Mouse (Mus musculus) liver, embryonic 16.5 days (tissue): ENCODE measurements around the gene Dcst2. TPM values are rescaled to one million over a fixed set of nuclear protein-coding genes. Genes with fewer than 3 reads are reported as not detected.

Source experiments
- ATAC-seq: fragments of 200-750 bp; cut with Nextera tagmentation; 2 replicates; pipeline ENCODE4 v1.8.0; 2017; ENCODE audit warnings: low read depth, mild to moderate bottlenecking, moderate number of reproducible peaks, moderate library complexity
- H3K27ac ChIP-seq: fragments of 300-500 bp; sonication (generic); 2 replicates; pipeline ENCODE4 v1.5.1; 2014; ENCODE audit warnings: mild to moderate bottlenecking, low read length
- H3K27me3 ChIP-seq: fragments of 300-500 bp; sonication (generic); 2 replicates; pipeline ENCODE4 v1.6.1; 2014; ENCODE audit warnings: low read depth, low read length, mixed read lengths; ENCODE audit not compliant: control insufficient read depth, insufficient read depth
- H3K36me3 ChIP-seq: fragments of 300-500 bp; sonication (generic); 2 replicates; pipeline ENCODE4 v1.6.1; 2014; ENCODE audit warnings: mild to moderate bottlenecking; ENCODE audit not compliant: control insufficient read depth, insufficient read depth
- H3K4me1 ChIP-seq: fragments of 300-500 bp; sonication (generic); 2 replicates; pipeline ENCODE4 v1.6.1; 2014; ENCODE audit warnings: low read depth, low read length, mixed read lengths; ENCODE audit not compliant: control insufficient read depth
- H3K4me2 ChIP-seq: fragments of 300-500 bp; sonication (generic); 2 replicates; pipeline ENCODE4 v1.6.1; 2014; ENCODE audit warnings: low read depth, low read length, mixed read lengths
- H3K4me3 ChIP-seq: fragments of 300-500 bp; sonication (generic); 2 replicates; pipeline ENCODE4 v1.5.1; 2014; ENCODE audit warnings: low read depth, mild to moderate bottlenecking, low read length
- H3K9ac ChIP-seq: fragments of 300-500 bp; sonication (generic); 2 replicates; pipeline ENCODE4 v1.6.1; 2014; ENCODE audit warnings: low read depth, low read length
- H3K9me3 ChIP-seq: fragments of 300-500 bp; sonication (generic); replicated peaks from 2 replicates; pipeline ENCODE4 v1.6.1; 2016; ENCODE audit warnings: low read length; ENCODE audit not compliant: control insufficient read depth
- WGBS: fragments of 180-500 bp; shearing (Covaris S2); extraction: QIAGEN DNeasy Blood & Tissue Kit; methylation state at CpG from one replicate; pipeline ENCODE4 v1.1.7; 2014; ENCODE audit not compliant: insufficient replicate concordance; 5-methylcytosine and 5-hydroxymethylcytosine counted together
- polyA plus RNA-seq: library from polyadenylated mRNA; unstranded; fragments of >200 nt; fragmentation: Nextera tagmentation; extraction: Ambion mirVana; gene quantifications from 2 replicates; pipeline ENCODE4 v1.2.1, GENCODE M21; 2015

Dcst2 gene
- polyA plus RNA-seq, 1 experiment from 2014 or later, result 0.05 TPM

DNA sequence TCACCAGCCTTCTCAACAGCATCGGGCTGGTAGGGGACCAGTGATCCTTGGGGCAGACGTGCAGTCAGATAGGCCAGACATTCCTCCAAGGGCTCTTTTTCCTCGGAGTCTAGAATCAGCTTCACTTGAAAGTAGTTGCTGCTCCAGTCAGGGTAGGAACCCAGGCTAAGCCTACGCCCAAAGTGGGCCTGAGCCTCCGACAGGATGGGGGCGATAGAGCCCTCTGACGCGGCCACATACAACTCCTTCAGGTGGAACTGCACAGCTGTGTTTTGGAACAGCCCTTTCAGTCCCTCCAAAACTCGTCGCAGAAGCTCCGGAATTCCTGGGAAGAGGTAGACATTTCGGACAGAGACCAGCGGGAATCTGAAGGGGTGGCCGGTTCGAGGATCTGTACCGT is 46.7 kb downstream of the Dcst2 start:
- WGBS, result 71% methylated on average over 16 of the region's 16 CpGs
- Histone ChIP-seq H3K36me3 (peaks cover 11% of the 10 kb centered on the region; the same call in 1 of the 2 replicates), H3K4me2 (no peak overlapping the region), H3K9ac (no peak overlapping the region), H3K4me3 (no peak overlapping the region), H3K27ac (no peak overlapping the region), H3K27me3 (no peaks in the 10 kb centered on the region), H3K9me3 (no peaks in the 10 kb centered on the region), H3K4me1 (peaks cover 7% of the 10 kb centered on the region)
- ATAC-seq, result no peak

DNA sequence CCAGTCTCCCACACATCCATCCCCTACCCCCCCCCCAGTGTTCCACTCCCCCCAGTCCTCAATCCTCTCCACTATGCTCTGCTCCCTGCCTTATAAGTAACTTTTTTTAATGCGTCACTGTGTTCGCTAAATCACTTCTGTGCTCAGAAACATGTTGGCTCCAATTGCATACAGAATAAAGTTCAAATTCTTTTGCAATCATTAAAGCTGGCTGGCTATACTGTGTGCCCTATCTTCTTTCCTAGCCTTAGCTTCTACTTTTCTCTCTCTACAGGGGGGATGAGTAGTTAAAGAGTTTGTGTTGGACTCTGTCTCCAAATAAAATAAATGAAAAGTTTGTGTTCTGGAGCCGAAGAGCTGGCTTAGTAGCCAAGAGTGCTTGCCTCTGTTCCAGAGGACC is 47.9 kb downstream of the Dcst2 start:
- ATAC-seq, result no peak

DNA sequence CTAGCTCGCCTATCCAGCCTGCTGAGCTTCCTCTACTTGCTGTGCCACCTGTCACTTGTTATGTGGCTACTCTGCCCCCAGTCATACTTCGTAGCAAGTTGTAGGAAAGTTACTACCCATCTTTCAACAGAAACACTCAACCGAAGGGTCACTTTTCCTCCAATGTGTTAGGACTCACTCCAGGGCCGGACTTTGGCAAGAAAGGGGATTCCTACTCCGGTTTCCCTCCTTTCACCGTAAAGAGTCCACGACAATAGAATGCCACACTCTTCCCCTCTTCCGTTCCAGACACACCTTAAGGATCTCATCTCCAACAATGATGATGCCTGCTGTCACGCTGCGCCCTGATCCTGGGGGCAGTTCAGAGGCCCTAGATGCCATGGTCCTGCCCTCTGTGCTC is 49.1 kb downstream of the Dcst2 start:
- ATAC-seq, result no peak
- Histone ChIP-seq H3K4me3 (peak overlapping the region; percentile 71), H3K4me1 (peaks cover 7% of the 10 kb centered on the region), H3K4me2 (peak overlapping the region; percentile 76), H3K9me3 (no peaks in the 10 kb centered on the region), H3K27ac (0 out of 2 replicates have a peak overlapping the region, but pooled peaks have one; percentile 5), H3K36me3 (peaks cover 29% of the 10 kb centered on the region), H3K9ac (peak overlapping the region; percentile 70), H3K27me3 (no peaks in the 10 kb centered on the region)
- 68% methylated on average over 10 of the region's 10 CpGs for WGBS

More for the DNA sequence above, 47.9 kb downstream of the Dcst2 start:
- WGBS, result 85% methylated on average over 3 of the region's 3 CpGs
- Histone ChIP-seq H3K27me3 (no peaks in the 10 kb centered on the region), H3K4me2 (no peak overlapping the region), H3K4me3 (no peak overlapping the region), H3K9ac (no peak overlapping the region), H3K36me3 (peaks cover 19% of the 10 kb centered on the region), H3K27ac (no peak overlapping the region), H3K9me3 (no peaks in the 10 kb centered on the region), H3K4me1 (peaks cover 7% of the 10 kb centered on the region)

DNA sequence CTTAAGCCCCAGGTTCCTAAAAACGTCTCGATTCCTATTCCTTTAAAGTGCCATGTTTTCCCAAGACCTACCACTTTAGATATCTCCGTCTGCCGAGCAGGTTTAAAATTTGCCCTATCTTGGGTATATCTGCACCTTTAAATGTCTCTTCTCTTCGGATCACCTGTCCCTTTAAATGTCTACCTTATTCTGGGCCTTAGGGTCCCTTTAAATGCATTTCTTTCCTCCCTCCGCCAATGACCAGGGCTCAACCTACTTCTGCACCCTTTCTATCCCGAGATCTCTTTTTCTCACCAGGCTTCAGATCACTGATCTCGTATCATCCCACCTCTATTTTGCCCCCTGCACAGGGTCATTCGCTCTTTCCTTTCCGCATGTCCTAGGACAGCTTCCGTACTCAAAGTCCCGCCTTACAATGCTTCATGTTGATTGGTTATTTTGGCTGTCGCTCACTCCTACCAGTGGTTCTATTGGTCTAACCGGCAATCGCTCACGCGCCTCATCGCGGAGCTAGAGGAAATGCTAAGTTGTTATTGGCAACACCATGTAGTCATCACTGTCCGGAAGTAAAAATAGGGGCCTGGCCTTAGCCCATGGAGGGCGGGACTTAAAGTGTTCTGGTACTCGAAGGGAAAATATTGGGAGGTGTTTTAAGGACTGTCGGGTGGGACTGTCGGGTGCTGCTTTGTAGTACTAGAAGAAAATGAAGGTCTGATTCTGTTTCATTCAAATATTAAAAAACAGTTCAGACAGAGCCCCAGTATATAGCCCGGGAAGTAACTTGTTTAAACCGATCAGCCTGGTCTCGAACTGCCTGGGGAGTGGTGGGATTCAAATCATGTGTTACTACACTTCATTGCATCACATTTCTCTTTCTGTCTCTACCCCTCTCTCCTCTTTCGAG is 50.0 kb downstream of the Dcst2 start, which contains the start of gene Flad1:
Gene Flad1 (minus strand): TSS at position 381 of the 904 bp plus-strand sequence.
- H3K9ac ChIP-seq, result peak within 1 kb of the TSS; percentile 70
- H3K4me1 ChIP-seq, result peaks cover 12% of the 10 kb centered on the region
- H3K4me2 ChIP-seq, result peak within 1 kb of the TSS; percentile 76
- H3K9me3 ChIP-seq, result no peaks in the 10 kb centered on the region
- ATAC-seq, result peak; percentile 100
- H3K36me3 ChIP-seq, result peaks cover 35% of the 10 kb centered on the region
- no peaks in the 10 kb centered on the region for H3K27me3 ChIP-seq
- peak within 1 kb of the TSS; percentile 5 for H3K27ac ChIP-seq
- 5% methylated on average over 28 of the region's 28 CpGs for WGBS
- peak within 1 kb of the TSS; percentile 71 for H3K4me3 ChIP-seq

DNA sequence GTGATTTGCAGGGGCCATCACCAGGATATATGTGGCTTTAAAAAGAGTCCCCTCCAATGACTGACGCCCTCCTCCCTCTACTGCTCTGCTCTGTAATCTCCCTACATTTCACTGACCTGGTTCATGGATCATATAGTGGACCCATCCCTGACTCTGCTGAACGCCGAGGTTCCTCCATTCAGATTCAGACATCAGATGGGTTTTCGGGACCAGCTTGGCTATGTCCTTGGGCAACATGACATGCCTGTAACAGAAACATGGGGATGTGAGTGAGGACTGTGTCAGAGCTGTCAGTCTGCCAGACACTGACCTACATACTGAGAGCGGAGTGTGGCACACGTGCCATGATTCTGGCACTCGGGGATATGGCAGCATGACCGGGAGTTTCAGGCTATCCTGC is 54.4 kb downstream of the Dcst2 start:
- H3K4me1 ChIP-seq, result peaks cover 26% of the 10 kb centered on the region
- H3K27ac ChIP-seq, result no peak overlapping the region
- H3K27me3 ChIP-seq, result no peaks in the 10 kb centered on the region
- no peak overlapping the region for H3K4me2 ChIP-seq
- H3K4me3 ChIP-seq, result no peak overlapping the region
- 91% methylated on average over 8 of the region's 8 CpGs for WGBS
- no peak overlapping the region for H3K9ac ChIP-seq
- peaks cover 29% of the 10 kb centered on the region for H3K36me3 ChIP-seq
- no peaks in the 10 kb centered on the region for H3K9me3 ChIP-seq
- no peak for ATAC-seq

DNA sequence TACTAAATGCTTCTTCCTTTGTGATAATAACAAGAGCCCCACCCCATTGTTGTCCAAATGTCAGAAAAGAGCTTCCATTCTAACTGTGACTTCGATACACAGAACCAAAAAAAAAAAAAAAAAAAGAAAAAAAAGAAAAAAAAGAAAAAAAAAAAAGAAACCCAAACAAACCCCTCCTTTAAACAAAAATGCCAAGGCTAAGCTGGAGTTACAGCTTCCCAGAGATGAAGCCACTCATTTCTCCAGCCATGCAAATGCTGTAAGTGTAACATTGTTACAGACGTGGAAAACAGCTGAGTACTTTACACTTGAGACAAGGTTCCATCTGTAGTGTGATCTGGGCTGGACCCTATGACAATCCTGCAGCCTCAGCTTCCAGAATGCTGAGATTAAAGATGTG is 55.4 kb downstream of the Dcst2 start:
- peaks cover 29% of the 10 kb centered on the region for H3K36me3 ChIP-seq
- no peaks in the 10 kb centered on the region for H3K9me3 ChIP-seq
- H3K27me3 ChIP-seq, result no peaks in the 10 kb centered on the region
- no peak for ATAC-seq
- H3K4me3 ChIP-seq, result peak overlapping the region; percentile 83
- H3K4me1 ChIP-seq, result peaks cover 34% of the 10 kb centered on the region
- H3K4me2 ChIP-seq, result peak overlapping the region; percentile 65
- peak overlapping the region; percentile 81 for H3K27ac ChIP-seq
- WGBS, result 8% methylated on average over 2 of the region's 2 CpGs
- peak overlapping the region; percentile 71 for H3K9ac ChIP-seq

DNA sequence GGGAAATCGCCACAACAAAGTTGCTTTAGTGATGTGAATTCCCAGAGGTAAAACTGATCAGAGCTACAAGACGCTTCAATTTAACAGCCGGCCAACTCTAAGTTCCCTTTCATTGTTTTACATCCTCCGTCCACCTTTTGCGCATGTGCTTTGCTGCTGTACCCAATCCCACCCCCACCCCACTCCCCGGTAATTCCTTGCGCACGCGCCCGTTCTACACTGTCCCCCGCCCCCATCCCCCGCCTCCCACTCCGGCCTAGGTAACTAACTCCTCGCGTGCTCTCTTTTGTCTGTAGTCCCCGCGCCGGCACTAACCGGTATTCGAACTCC is 56.0 kb downstream of the Dcst2 start:
- Histone ChIP-seq H3K4me2 (peak overlapping the region; percentile 65), H3K9ac (peak overlapping the region; percentile 71), H3K36me3 (peaks cover 29% of the 10 kb centered on the region), H3K4me1 (peaks cover 41% of the 10 kb centered on the region), H3K27ac (peak overlapping the region; percentile 81), H3K4me3 (peak overlapping the region; percentile 83), H3K27me3 (no peaks in the 10 kb centered on the region), H3K9me3 (no peaks in the 10 kb centered on the region)
- under 1% methylated on average over 20 of the region's 20 CpGs for whole genome bisulfite sequencing
- ATAC-seq, result peak; percentile 12

DNA sequence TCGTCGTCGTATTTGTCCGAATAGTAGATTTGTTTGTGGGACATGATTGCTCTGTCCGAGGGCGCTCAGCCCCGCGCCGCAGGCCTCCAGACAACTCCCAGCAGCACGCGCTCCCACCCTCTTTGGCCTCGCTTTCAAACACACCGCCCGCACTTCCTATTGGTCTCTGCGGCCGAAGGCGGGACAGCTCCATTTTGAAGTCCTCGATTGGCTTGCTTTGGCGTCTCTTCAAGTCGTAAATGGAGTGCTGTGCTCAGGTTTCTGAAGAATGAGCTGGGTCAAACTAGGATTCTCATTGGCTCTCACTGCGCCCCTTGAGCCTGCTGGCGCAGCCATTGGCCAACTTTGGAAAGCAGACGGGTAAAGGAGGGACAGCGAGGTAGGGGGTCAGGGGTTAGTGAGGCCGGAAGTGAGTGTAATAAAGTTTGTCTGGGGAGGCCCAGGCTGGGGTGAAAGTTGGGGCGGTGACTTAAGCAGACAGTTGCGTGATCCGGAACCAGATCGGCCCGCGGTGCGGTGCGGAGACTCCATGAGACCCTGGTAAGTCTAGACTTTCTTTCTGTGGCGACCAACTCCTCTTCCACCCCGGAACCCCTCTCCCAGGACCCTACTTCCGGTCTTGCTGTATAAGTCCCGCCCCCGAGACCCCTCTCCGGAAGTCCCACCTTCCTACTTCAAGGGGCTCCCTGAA is 56.5 kb downstream of the Dcst2 start, which contains the start of the genes Cks1b and Shc1:
Gene Cks1b (minus strand): TSS at position 214 of the 691 bp plus-strand sequence.
Gene Shc1 (plus strand): TSS at position 274 of the 691 bp plus-strand sequence.
- Histone ChIP-seq H3K4me3 (peak within 1 kb of the TSS; percentile 83), H3K4me2 (peak within 1 kb of the TSS; percentile 79), H3K9ac (peak within 1 kb of the TSS; percentile 87), H3K27ac (peak within 1 kb of the TSS; percentile 98), H3K27me3 (no peaks in the 10 kb centered on the region), H3K4me1 (peaks cover 45% of the 10 kb centered on the region), H3K9me3 (no peaks in the 10 kb centered on the region), H3K36me3 (peaks cover 29% of the 10 kb centered on the region)
- under 1% methylated on average over 39 of the region's 39 CpGs for WGBS
- peak; percentile 88 for ATAC-seq
